Mouse (Mus musculus) liver, adult 2 months (tissue): Measurements from ENCODE around the gene Phxr2. TPM values are rescaled to one million over a fixed set of nuclear protein-coding genes. Genes with fewer than 3 reads are reported as not detected.

Experiments used
- DNase-seq: peaks from one replicate; pipeline ENCODE4 v3.0.0-alpha.2; 2011; ENCODE audit warnings: low read depth, low spot score; ENCODE audit errors: extremely low read depth
- H3K27ac ChIP-seq: fragments of 200-500 bp; replicated peaks from 2 replicates; pipeline ENCODE4 v1.5.1; 2012; ENCODE audit warnings: low read depth, mild to moderate bottlenecking, control low read depth, inconsistent platforms, low read length; ENCODE audit not compliant: insufficient read depth
- H3K27me3 ChIP-seq: fragments of 200-500 bp; 2 replicates; pipeline ENCODE4 v1.6.1; 2012; ENCODE audit warnings: mild to moderate bottlenecking, moderate library complexity, low read length, inconsistent platforms; ENCODE audit not compliant: control insufficient read depth, insufficient read depth
- H3K36me3 ChIP-seq: fragments of 200-500 bp; 2 replicates; pipeline ENCODE4 v1.6.1; 2012; ENCODE audit warnings: low read length, inconsistent platforms; ENCODE audit not compliant: control insufficient read depth, insufficient read depth
- H3K4me1 ChIP-seq: fragments of 200-500 bp; 2 replicates; pipeline ENCODE4 v1.6.1; 2011; ENCODE audit warnings: low read length; ENCODE audit not compliant: control insufficient read depth, insufficient read depth
- H3K4me3 ChIP-seq: fragments of 200-500 bp; 2 replicates; pipeline ENCODE4 v1.5.1; 2011; ENCODE audit warnings: low read depth, mild to moderate bottlenecking, control low read depth, low read length, moderate library complexity; ENCODE audit not compliant: insufficient read depth
- H3K79me2 ChIP-seq: fragments of 200-500 bp; 2 replicates; pipeline ENCODE4 v1.6.1; 2012; ENCODE audit warnings: inconsistent platforms, mild to moderate bottlenecking, low read length, moderate library complexity; ENCODE audit not compliant: control insufficient read depth, insufficient read depth
- H3K9ac ChIP-seq: fragments of 200-500 bp; 2 replicates; pipeline ENCODE4 v1.6.1; 2012; ENCODE audit warnings: low read depth, mild to moderate bottlenecking, control low read depth, inconsistent platforms, low read length
- CTCF ChIP-seq: fragments of 200-500 bp; IDR thresholded peaks from 2 replicates; pipeline ENCODE4 v1.5.1; 2011; ENCODE audit warnings: low read depth, low read length, control low read depth
- POLR2A ChIP-seq: fragments of 200-500 bp; IDR thresholded peaks from 2 replicates; pipeline ENCODE4 v1.6.1; 2011; ENCODE audit warnings: low read length, control low read depth; ENCODE audit not compliant: insufficient read depth; ENCODE audit errors: extremely low read depth
- WGBS: fragments of 180-500 bp; shearing (Covaris S2); methylation state at CpG from one replicate; pipeline ENCODE4 v1.1.7; 2018; 5-methylcytosine and 5-hydroxymethylcytosine counted together
- polyA plus RNA-seq: library from polyadenylated mRNA; depleted of rRNA; stranded (reverse); fragments of >200 nt; gene quantifications from 2 replicates; pipeline ENCODE4 v1.2.3, GENCODE M21; 2012
- total RNA-seq: library from RNA; depleted of rRNA; stranded (reverse); fragments of >200 nt; gene quantifications from 2 replicates; pipeline ENCODE4 v1.2.3, GENCODE M21; 2014

Phxr2 gene
- total and polyA plus RNA-seq, 2 experiments = not detected

- no peak overlapping the region for H3K27ac ChIP-seq
- peaks cover 2% of the 10 kb centered on the region; the same call in 1 of the 2 replicates for H3K36me3 ChIP-seq
- H3K9ac ChIP-seq = no peak overlapping the region
- TF ChIP-seq CTCF (no peak), POLR2A (no peak)
- H3K4me1 ChIP-seq = peaks cover 1% of the 10 kb centered on the region; the same call in 1 of the 2 replicates
- WGBS = 62% methylated on average over 6 of the region's 6 CpGs
- H3K27me3 ChIP-seq = no peaks in the 10 kb centered on the region
- DNase-seq = no peak
- H3K4me3 ChIP-seq = no peak overlapping the region
- no peaks in the 10 kb centered on the region for H3K79me2 ChIP-seq
These were observed 4.5 kb upstream of the Phxr2 start for GRCm38 (mm10) chr10:99130611-99131010.

GRCm38 (mm10) chr10:99127691-99128261, 1.7 kb upstream of the Phxr2 start:
- H3K27ac ChIP-seq = no peak overlapping the region

GRCm38 (mm10) chr10:99126954-99127353, 829 bp upstream of the Phxr2 start:
- DNase-seq = no peak
- Histone ChIP-seq H3K9ac (no peak overlapping the region), H3K36me3 (peaks cover 2% of the 10 kb centered on the region; the same call in 1 of the 2 replicates), H3K27ac (no peak overlapping the region), H3K27me3 (no peaks in the 10 kb centered on the region), H3K79me2 (no peaks in the 10 kb centered on the region), H3K4me3 (no peak overlapping the region), H3K4me1 (peaks cover 1% of the 10 kb centered on the region; the same call in 1 of the 2 replicates)
- TF ChIP-seq CTCF (no peak), POLR2A (no peak)
- WGBS = 93% methylated on average over 14 of the region's 14 CpGs

More at GRCm38 (mm10) chr10:99127691-99128261, 1.7 kb upstream of the Phxr2 start:
- 39% methylated on average over 11 of the region's 11 CpGs for WGBS
- Histone ChIP-seq H3K4me3 (no peak overlapping the region), H3K79me2 (no peaks in the 10 kb centered on the region), H3K27me3 (no peaks in the 10 kb centered on the region), H3K36me3 (peaks cover 2% of the 10 kb centered on the region; the same call in 1 of the 2 replicates), H3K4me1 (peaks cover 1% of the 10 kb centered on the region; the same call in 1 of the 2 replicates), H3K9ac (no peak overlapping the region)
- TF ChIP-seq CTCF (0 out of 2 replicates have a peak, but pooled peaks have one; percentile 0), POLR2A (no peak)
- peak; percentile 69 for DNase-seq

GRCm38 (mm10) chr10:99119471-99119870, 6.7 kb downstream of the Phxr2 start:
- Histone ChIP-seq H3K9ac (no peak overlapping the region), H3K27ac (no peak overlapping the region), H3K4me1 (peaks cover 3% of the 10 kb centered on the region; the same call in 1 of the 2 replicates), H3K79me2 (0 out of 2 replicates have a peak, but pooled peaks cover 3% of the 10 kb centered on the region), H3K36me3 (no peaks in the 10 kb centered on the region), H3K27me3 (no peaks in the 10 kb centered on the region), H3K4me3 (no peak overlapping the region)
- 91% methylated on average over 4 of the region's 4 CpGs for whole genome bisulfite sequencing
- DNase-seq = no peak
- TF ChIP-seq POLR2A (no peak), CTCF (no peak)

GRCm38 (mm10) chr10:99118697-99119096, 7.4 kb downstream of the Phxr2 start:
- H3K36me3 ChIP-seq = no peaks in the 10 kb centered on the region
- H3K27me3 ChIP-seq = no peaks in the 10 kb centered on the region
- H3K4me1 ChIP-seq = peaks cover 3% of the 10 kb centered on the region; the same call in 1 of the 2 replicates
- 0 out of 2 replicates have a peak, but pooled peaks cover 3% of the 10 kb centered on the region for H3K79me2 ChIP-seq
- H3K27ac ChIP-seq = no peak overlapping the region
- no peak for TF ChIP-seq CTCF
- no peak for TF ChIP-seq POLR2A
- 75% methylated on average over 6 of the region's 6 CpGs for WGBS
- no peak for DNase-seq
- no peak overlapping the region for H3K4me3 ChIP-seq
- no peak overlapping the region for H3K9ac ChIP-seq

- 0 out of 2 replicates have a peak, but pooled peaks cover 3% of the 10 kb centered on the region for H3K79me2 ChIP-seq
- no peak overlapping the region for H3K9ac ChIP-seq
- H3K27me3 ChIP-seq = no peaks in the 10 kb centered on the region
- DNase-seq = peak; percentile 71
- H3K36me3 ChIP-seq = no peaks in the 10 kb centered on the region
- 27% methylated on average over 10 of the region's 10 CpGs for WGBS
- no peak overlapping the region for H3K4me3 ChIP-seq
- TF ChIP-seq CTCF (no peak), POLR2A (no peak)
- H3K27ac ChIP-seq = no peak overlapping the region
- H3K4me1 ChIP-seq = peaks cover 3% of the 10 kb centered on the region; the same call in 1 of the 2 replicates
These were observed 8.2 kb downstream of the Phxr2 start for GRCm38 (mm10) chr10:99117876-99118275.
